Mouse (Mus musculus) kidney, embryonic 16.5 days (tissue): Measurements from ENCODE around the gene P2ry1. TPM values are rescaled to one million over a fixed set of nuclear protein-coding genes. Genes with fewer than 3 reads are reported as not detected.

Experiments
- ATAC-seq: fragments of 200-750 bp; cut with Nextera tagmentation; 2 replicates; pipeline ENCODE4 v1.8.0; 2017; ENCODE audit warnings: moderate TSS enrichment; ENCODE audit not compliant: low FRiP score, low TSS enrichment
- H3K27ac ChIP-seq: fragments of 300-500 bp; sonication (generic); 2 replicates; pipeline ENCODE4 v1.5.1; 2014; ENCODE audit warnings: low read length
- H3K27me3 ChIP-seq: fragments of 300-500 bp; sonication (generic); 2 replicates; pipeline ENCODE4 v1.6.1; 2014; ENCODE audit warnings: low read length, control low read depth, mixed read lengths; ENCODE audit not compliant: insufficient read depth
- H3K36me3 ChIP-seq: fragments of 300-500 bp; sonication (generic); 2 replicates; pipeline ENCODE4 v1.6.1; 2014; ENCODE audit warnings: low read length, control low read depth, mixed read lengths; ENCODE audit not compliant: insufficient read depth
- H3K4me1 ChIP-seq: fragments of 300-500 bp; sonication (generic); 2 replicates; pipeline ENCODE4 v1.6.1; 2014; ENCODE audit warnings: low read length, control low read depth, mixed read lengths; ENCODE audit not compliant: insufficient read depth
- H3K4me2 ChIP-seq: fragments of 300-500 bp; sonication (generic); replicated peaks from 2 replicates; pipeline ENCODE4 v1.6.1; 2014; ENCODE audit warnings: low read depth, low read length
- H3K4me3 ChIP-seq: fragments of 300-500 bp; sonication (generic); 2 replicates; pipeline ENCODE4 v1.5.1; 2014; ENCODE audit warnings: mild to moderate bottlenecking, low read length
- H3K9ac ChIP-seq: fragments of 300-500 bp; sonication (generic); replicated peaks from 2 replicates; pipeline ENCODE4 v1.6.1; 2014; ENCODE audit warnings: low read length
- H3K9me3 ChIP-seq: fragments of 300-500 bp; sonication (generic); 2 replicates; pipeline ENCODE4 v1.6.1; 2016; ENCODE audit warnings: low read length, control low read depth
- WGBS: fragments of 180-500 bp; shearing (Covaris S2); extraction: QIAGEN DNeasy Blood & Tissue Kit; methylation state at CpG from one replicate; pipeline ENCODE4 v1.1.7; 2014; 5-methylcytosine and 5-hydroxymethylcytosine counted together
- polyA plus RNA-seq: library from polyadenylated mRNA; unstranded; fragments of >200 nt; fragmentation: Nextera tagmentation; extraction: Ambion mirVana; gene quantifications from 2 replicates; pipeline ENCODE4 v1.2.1, GENCODE M21; 2015

The P2ry1 gene
- polyA plus RNA-seq, 1 experiment from 2014 or later = 3.0 TPM

- peak overlapping the region; percentile 80 for H3K4me2 ChIP-seq
- peak; percentile 57 for ATAC-seq
- no peak overlapping the region for H3K27ac ChIP-seq
- peak overlapping the region; percentile 75 for H3K9ac ChIP-seq
- H3K27me3 ChIP-seq = peaks cover 23% of the 10 kb centered on the region
- no peaks in the 10 kb centered on the region for H3K4me1 ChIP-seq
- WGBS = 2% methylated on average over 20 of the region's 20 CpGs
- H3K4me3 ChIP-seq = peak overlapping the region; percentile 77
- H3K9me3 ChIP-seq = no peaks in the 10 kb centered on the region
- H3K36me3 ChIP-seq = no peaks in the 10 kb centered on the region
Measured at GRCm38 (mm10) chr3:61001852-61002586, 576 bp upstream of the P2ry1 start.

- Histone ChIP-seq H3K9ac (no peak overlapping the region), H3K36me3 (no peaks in the 10 kb centered on the region), H3K4me1 (no peaks in the 10 kb centered on the region), H3K27me3 (peaks cover 20% of the 10 kb centered on the region), H3K4me2 (no peak overlapping the region), H3K27ac (no peak overlapping the region), H3K9me3 (no peaks in the 10 kb centered on the region), H3K4me3 (no peak overlapping the region)
- no peak for ATAC-seq
- 85% methylated on average over 1 of the region's 1 CpGs for WGBS
Measured at GRCm38 (mm10) chr3:61004611-61005010, 2.0 kb downstream of the P2ry1 start.

GRCm38 (mm10) chr3:61011660-61012059 lies 9.1 kb downstream of the P2ry1 start:
- 39% methylated on average over 5 of the region's 5 CpGs for WGBS

GRCm38 (mm10) chr3:61012550-61012949 lies 10.0 kb downstream of the P2ry1 start:
- no peak overlapping the region for H3K4me3 ChIP-seq
- no peak overlapping the region for H3K27ac ChIP-seq
- no peak overlapping the region for H3K4me2 ChIP-seq
- no peak overlapping the region for H3K9ac ChIP-seq
- H3K4me1 ChIP-seq = no peaks in the 10 kb centered on the region
- ATAC-seq = no peak
- H3K36me3 ChIP-seq = no peaks in the 10 kb centered on the region
- H3K9me3 ChIP-seq = no peaks in the 10 kb centered on the region
- no peaks in the 10 kb centered on the region for H3K27me3 ChIP-seq

More at GRCm38 (mm10) chr3:61011660-61012059, 9.1 kb downstream of the P2ry1 start:
- Histone ChIP-seq H3K4me3 (no peak overlapping the region), H3K27ac (no peak overlapping the region), H3K9me3 (no peaks in the 10 kb centered on the region), H3K27me3 (no peaks in the 10 kb centered on the region), H3K4me1 (no peaks in the 10 kb centered on the region), H3K9ac (no peak overlapping the region), H3K36me3 (no peaks in the 10 kb centered on the region), H3K4me2 (no peak overlapping the region)
- ATAC-seq = peak; percentile 49; the same call in 1 of the 2 replicates

GRCm38 (mm10) chr3:61016733-61017132 lies 14.1 kb downstream of the P2ry1 start:
- Histone ChIP-seq H3K36me3 (no peaks in the 10 kb centered on the region), H3K27me3 (no peaks in the 10 kb centered on the region), H3K9me3 (no peaks in the 10 kb centered on the region), H3K4me1 (no peaks in the 10 kb centered on the region), H3K9ac (no peak overlapping the region), H3K4me2 (no peak overlapping the region), H3K4me3 (no peak overlapping the region), H3K27ac (no peak overlapping the region)
- ATAC-seq = no peak
- 87% methylated on average over 2 of the region's 2 CpGs for WGBS

- no peak overlapping the region for H3K4me3 ChIP-seq
- H3K27me3 ChIP-seq = no peaks in the 10 kb centered on the region
- H3K36me3 ChIP-seq = no peaks in the 10 kb centered on the region
- no peak overlapping the region for H3K27ac ChIP-seq
- H3K4me1 ChIP-seq = no peaks in the 10 kb centered on the region
- WGBS = 76% methylated on average over 4 of the region's 4 CpGs
- no peak overlapping the region for H3K4me2 ChIP-seq
- ATAC-seq = no peak
- no peak overlapping the region for H3K9ac ChIP-seq
- no peaks in the 10 kb centered on the region for H3K9me3 ChIP-seq
Measured at GRCm38 (mm10) chr3:61032100-61032499, 29.5 kb downstream of the P2ry1 start.

GRCm38 (mm10) chr3:61035633-61036032 lies 33.0 kb downstream of the P2ry1 start:
- Histone ChIP-seq H3K4me2 (no peak overlapping the region), H3K36me3 (no peaks in the 10 kb centered on the region), H3K27ac (no peak overlapping the region), H3K4me3 (no peak overlapping the region), H3K27me3 (no peaks in the 10 kb centered on the region), H3K4me1 (no peaks in the 10 kb centered on the region), H3K9ac (no peak overlapping the region), H3K9me3 (no peaks in the 10 kb centered on the region)
- WGBS = 90% methylated on average over 5 of the region's 5 CpGs
- ATAC-seq = no peak

GRCm38 (mm10) chr3:61039916-61040315 lies 37.3 kb downstream of the P2ry1 start:
- Histone ChIP-seq H3K36me3 (no peaks in the 10 kb centered on the region), H3K4me3 (no peak overlapping the region), H3K4me2 (no peak overlapping the region), H3K27ac (no peak overlapping the region), H3K9me3 (no peaks in the 10 kb centered on the region), H3K9ac (no peak overlapping the region), H3K27me3 (no peaks in the 10 kb centered on the region), H3K4me1 (no peaks in the 10 kb centered on the region)
- ATAC-seq = no peak
- 73% methylated on average over 5 of the region's 5 CpGs for WGBS

- Histone ChIP-seq H3K27ac (no peak overlapping the region), H3K4me2 (no peak overlapping the region), H3K9ac (no peak overlapping the region), H3K9me3 (no peaks in the 10 kb centered on the region), H3K27me3 (no peaks in the 10 kb centered on the region), H3K4me1 (no peaks in the 10 kb centered on the region), H3K4me3 (no peak overlapping the region), H3K36me3 (no peaks in the 10 kb centered on the region)
- no peak for ATAC-seq
- 88% methylated on average over 3 of the region's 3 CpGs for WGBS
Measured at GRCm38 (mm10) chr3:61049976-61050672, 47.5 kb downstream of the P2ry1 start.
